Mouse (Mus musculus): Measurements from ENCODE around the gene Prcd.
"Not testable (repeated sequence)": the region's sequence is repeated elsewhere in the genome, so short reads cannot be mapped to it uniquely, and the experiment has no call there.

Gene Prcd

DNA sequence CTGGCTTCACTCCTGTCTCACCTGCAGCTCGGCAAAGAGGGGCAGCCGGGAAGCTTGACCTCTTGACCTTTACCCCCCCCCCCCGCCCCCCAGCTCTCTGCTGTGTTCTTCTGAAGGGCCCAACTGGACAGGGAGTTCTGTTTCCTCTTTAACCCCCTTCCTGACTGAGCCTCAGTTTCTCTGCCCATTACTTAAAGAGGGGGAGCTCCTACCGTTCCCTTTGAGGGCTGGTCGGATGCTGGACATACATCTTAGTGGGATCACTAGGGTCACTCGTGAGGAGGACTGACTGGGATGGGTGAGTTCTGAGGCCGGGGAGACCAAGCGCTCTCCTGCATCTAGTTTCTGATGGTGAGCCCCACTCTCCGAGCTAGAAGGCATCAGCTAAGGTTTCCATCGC is at the start of gene Prcd:
Gene Prcd, plus strand, starts transcription at position 301 of the 400 bp plus-strand sequence.
- no peak for DNase-seq (ENCODE audit: low spot score)

DNA sequence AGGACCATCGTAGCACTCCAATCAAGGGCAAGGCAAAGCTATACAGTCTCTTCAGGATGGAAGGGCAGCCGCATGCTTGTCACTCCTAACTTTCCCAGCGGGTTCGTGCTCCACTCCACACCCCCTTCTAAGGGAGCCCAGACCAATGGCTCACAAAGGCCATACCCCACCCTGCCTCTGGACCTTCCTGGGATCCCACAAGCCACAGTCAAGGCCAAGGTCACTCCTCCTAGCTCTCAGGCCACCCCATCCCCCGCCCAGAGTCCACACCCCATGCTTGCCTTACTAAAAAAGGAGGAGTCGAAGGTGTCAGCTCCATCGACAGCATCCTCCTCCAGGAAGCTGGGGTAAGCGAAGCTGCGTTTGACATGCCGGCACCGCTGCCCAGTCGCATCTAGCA is 49.2 kb upstream of the Prcd start:
- no peak for DNase-seq (ENCODE audit: low spot score)

DNA sequence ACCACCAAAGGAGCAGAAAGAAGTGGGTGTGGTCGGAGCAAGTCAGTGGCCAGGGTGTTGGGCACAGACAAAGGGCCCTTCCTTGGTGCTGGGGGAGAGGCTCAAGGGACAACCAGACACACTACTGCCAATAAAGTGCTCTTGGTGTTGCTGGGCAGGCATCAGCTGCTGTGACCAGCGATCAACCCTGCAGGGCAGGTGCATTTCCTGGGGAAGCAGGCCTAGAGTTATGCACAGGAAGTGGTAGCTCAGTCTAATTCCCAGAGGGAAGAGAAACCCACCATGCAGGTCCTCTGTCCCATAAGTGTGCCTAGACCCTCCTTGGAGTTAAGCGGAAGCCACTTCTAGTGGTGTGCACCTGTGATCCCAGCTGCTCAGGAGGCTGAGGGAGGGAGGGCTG is 45.6 kb upstream of the Prcd start:
- DNase-seq (ENCODE audit: low spot score): no peak

DNA sequence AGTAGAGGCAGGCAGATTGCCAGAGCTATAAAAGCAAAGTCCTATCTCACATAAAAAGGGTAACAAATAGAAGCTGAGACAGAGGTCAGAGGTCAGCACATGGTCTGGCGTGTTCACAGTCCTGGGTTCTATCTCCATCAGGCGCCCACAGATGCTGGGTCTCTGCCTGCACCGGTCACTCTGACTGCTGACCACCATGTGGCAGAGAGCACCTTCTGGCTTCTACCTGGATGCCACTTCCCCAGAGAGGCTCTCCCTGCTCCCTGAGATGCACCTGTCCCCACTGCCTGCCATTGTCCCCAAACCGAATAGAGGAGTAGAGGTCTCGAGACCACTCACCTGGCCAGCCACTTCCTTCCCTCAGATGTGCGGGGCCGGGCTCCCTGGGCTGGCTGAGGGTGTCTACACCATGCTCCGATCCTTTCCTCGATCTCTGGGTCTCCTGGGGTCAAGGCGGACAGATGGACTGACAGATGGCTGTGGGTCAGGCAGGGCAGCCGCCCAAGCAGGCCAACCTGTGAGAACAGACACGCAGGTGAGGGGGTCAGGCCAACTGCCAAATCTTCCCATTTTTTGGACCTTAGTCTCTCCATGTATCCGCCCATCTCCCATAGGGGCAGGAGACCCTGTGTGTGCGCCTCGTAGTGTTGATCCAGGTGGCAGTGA is 43.2 kb upstream of the Prcd start:
- no peak for DNase-seq (ENCODE audit: low spot score)

DNA sequence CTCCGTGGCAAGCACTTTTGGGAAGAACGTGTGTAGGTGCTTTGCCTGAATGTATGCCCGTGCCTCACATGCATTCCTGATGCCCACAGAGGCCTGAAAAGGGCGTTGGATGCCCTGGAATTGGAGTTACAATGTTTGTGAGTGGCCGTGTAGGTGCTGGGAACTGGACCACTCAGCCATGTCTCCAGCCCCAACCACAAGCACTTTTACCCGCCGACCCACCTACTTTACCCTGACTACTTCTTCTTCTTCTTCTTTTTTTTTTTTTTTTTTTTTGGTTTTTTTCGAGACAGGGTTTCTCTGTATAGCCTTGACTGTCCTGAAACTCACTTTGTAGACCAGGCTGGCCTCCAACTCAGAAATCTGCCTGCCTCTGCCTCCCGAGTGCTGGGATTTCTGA is 42.2 kb upstream of the Prcd start:
- DNase-seq (ENCODE audit: low spot score): not testable (repeated sequence)

DNA sequence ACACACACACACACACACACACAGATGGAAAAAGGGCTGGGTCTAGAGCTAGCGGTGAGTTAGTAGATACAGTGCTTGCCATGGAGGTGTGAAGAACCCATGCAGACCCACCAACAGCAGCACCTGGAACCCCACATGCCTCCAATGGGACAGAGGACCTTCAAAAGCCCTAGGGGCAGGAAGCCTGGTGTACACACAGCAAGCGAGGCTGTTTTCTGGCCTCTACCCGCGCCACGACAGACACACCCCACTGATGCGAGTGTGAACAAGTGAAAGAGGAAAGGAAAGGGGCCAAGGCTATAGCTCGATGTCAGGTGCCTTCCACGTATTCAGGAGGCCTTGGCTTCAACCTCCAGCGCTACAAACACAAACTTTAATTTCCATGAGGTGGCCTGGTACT is 41.5 kb upstream of the Prcd start:
- DNase-seq (ENCODE audit: low spot score): no peak

DNA sequence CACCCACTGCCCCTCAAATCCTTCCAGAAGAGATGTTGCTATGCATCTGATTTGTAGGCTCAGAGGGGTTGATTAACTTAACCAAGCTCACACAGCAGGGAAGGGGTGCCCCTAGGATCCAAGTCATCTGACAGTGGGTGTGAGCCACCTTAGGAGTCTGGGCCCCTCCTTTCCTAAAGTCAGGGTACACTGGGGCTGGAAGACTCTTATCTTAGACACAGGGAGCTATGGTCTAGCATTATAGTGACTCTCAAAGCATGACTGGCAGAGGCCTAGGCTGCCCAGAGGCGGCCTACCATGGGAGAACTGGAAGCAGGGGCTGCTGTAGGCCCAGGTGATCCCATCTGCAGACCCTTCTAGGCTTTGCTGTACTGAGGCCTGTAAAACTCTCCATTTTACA is 40.8 kb upstream of the Prcd start:
- no peak for DNase-seq (ENCODE audit: low spot score)

DNA sequence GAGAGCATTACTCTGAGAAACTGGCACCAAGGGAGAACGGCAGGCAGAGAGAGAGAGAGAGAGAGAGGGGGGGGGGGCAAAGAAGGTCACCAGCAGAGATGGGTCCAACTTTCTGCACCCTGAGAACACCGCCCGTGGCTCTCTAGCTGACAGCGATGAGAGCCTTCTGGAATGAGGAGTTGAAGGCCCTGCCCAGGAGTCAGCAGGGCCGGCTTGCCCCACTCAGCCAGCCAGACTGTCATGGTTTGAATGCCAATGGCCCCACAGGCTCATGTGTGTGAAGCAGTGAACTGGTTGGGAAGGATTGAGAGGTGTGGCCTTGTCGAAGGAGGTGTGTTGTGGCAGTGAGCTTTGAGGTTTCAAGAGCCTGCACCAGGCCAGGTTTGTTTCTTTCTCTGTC is 40.1 kb upstream of the Prcd start:
- no peak for DNase-seq (ENCODE audit: low spot score)

DNA sequence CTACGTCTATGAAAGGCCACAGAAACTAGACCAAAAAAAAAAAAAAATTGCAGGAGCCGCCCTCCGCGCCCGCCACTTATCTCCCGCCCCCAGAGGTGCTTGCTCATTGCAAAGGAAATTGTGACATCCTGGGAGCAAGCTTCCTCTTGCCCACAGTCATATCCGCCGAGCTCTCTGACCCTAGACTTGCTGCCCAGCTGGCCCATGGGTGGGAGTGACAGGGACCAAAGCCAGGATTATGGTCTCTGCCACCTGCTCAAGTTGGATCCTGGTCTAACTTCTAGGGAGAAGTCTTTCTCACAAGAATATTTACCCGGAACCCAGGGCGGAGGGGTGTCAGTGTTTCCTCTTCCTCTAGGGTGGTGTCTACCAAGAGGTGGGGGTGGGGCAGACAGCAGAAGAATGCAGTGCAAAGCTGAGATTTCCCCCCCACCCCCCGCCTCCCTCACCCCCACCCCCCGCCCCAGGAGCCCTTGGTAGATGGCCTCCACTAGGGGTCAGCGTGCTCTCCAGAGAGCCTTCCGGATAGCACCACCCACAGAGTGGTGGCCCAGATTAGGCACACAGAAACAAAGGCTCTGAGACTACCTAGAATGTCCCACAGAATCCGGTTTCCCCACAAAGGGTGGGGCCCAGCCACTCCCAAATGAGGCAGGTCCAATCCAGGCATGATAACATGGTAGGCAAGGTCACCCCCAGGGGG is 37.4 kb upstream of the Prcd start:
- DNase-seq (ENCODE audit: low spot score): peak; percentile 64

DNA sequence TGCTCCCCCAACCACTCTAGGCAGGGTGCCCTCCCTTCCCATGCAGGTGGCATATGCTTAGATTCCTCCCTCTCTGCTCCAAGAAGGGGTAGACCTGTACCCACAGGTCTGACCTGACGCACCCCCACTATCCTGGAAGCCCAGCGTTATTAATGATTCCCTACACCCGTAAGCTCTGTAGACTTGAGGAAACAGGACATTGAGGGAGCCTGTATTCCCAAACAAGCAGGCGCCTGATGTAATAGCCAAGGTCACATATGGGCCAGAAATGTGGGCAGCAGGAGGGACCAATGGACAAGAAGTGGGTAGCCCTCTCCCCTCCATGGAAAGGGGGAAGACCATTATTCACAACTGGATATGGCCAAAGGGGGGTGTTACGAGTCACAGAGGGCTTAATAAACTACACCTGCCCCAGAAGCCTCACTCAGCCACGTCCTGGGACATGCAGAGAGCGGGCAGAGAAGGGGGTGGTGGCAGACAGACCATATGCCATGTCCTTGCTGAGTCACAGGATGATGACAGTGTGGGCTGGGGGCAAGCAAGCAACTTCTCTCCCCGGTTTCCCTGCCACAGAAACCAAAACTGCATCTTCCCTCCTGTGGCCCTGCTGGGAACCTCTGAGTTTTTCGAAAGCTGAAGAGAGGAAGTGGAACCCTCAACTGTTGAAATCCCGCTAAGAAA is 36.8 kb upstream of the Prcd start:
- no peak for DNase-seq (ENCODE audit: low spot score)

DNA sequence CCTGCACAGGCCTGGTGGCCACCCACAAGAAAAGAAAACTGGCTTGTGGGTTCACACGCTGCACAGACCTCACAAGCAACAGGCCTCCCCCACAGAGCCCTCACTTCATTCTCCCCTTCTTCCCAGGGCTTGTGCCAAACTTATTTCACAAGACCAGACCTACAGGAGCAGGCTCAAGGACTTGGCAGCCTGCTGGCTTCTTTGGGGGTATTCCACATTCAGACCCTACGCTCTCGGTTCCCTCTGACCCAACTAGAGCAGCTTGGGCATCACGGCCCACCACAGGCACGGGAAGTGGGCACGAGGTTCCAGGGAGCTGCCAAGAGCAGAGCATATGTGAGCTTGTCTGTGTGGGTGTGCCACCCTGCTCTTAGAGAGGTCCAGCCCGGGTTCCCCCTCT is 35.7 kb upstream of the Prcd start:
- no peak for DNase-seq (ENCODE audit: low spot score)

DNA sequence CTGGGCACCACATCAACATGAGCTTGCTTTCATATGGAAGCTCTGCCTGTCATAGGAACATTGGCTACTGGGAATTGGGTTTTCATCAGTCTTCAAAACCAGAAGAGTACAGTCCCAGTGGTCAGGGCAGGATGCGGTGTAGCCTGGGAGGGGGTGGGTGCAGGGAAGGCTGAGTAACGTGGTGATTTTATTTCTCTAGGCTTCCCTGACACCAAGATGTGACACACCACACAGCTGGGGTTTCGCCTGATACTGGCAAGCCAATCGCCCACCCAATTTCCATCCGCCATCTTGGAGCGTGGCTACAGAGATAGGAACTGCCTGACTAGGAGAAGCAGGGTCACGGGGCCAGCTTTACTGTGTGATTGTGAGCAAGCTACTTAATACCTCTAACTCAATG is 34.7 kb upstream of the Prcd start:
- no peak for DNase-seq (ENCODE audit: low spot score)

DNA sequence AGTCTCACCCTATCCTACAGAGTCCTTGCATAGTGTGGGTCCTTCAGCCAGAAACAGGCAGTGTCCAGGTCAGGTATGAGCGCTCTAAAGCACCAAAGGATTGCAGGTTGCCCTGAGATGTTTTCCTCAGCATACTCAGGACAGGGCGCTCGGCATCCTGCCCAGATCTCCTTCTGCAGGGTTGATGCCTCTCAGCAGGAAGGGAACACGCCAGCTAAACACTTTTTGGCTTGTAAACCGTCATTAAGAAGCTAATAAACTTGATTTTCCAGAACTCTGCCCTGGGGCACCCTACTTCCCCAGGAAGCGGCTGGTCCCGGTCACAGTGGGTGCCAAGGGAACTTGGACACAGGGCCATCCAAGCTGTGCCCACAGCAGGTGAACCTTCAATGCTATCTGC is 34.2 kb upstream of the Prcd start:
- DNase-seq (ENCODE audit: low spot score): no peak

DNA sequence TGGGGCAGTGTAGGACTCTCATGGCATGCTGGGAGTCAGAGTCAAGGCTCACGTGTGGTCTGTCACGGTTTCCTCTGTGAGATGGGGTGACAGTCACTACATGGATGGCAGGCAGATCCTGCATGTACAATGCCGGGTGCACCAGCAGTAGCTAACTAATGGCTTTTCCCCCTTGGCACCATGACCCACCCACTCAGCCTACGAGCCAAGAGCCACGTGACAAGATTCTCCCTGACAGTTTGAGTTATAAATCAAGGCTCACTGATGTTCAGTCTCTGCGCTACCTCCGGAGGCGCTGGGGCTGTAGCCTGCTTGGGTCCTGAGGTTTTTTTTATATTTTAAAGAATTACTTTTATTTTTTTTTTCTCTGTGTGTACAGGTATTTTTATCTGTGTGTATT is 33.8 kb upstream of the Prcd start:
- DNase-seq (ENCODE audit: low spot score): no peak

DNA sequence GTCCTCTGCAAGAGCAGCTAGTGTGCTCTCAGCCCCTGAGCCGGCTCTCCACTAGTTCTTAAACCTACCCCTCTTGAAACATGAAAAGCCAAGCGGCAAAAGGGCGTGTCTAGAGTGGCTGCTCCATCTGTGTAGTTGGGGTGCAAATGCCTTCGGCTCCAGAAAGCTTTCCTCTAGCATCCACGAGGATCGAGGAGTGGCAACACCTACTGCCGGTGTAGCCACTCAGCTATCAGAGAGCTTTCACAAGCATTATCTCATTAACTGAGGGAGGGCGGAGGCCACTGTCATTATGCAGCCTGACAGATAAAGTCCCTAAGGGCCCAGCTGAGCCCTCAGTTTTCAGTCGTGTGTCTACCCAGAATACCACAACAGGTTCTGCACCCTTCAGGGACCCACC is 33.3 kb upstream of the Prcd start:
- DNase-seq (ENCODE audit: low spot score): no peak

DNA sequence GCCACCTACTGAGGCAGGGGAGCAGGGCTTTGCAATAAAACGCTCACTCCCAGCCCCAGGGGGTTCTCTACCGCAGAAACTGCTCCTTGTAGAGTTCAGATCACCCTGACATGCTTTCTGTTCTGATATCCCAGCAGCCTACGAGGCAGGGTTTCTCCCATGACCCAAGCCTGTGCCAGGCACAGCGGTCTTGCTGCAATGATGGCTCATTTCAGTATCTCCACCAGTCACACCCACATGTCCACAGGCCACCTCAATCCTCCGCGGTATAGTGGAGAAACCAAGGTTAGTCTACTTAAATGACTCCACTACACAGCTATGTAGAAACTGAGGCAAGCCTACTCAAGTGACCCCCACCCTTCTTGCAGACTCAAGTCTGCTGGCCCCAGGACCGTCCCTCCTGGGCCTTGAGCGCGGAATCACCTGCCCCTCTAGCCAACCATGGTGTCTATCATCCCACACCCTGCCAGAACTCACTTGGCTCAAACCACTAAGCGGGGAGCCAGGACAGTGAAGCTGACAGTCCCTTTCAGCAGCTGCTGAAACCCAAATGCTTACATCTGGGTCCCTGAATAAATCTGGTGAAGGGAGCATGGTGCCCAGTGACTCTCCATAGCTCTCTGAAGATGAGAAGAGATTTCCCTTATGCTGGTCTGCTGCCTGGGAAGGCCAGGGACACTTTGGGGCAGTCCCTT is 32.6 kb upstream of the Prcd start:
- DNase-seq (ENCODE audit: low spot score): no peak

DNA sequence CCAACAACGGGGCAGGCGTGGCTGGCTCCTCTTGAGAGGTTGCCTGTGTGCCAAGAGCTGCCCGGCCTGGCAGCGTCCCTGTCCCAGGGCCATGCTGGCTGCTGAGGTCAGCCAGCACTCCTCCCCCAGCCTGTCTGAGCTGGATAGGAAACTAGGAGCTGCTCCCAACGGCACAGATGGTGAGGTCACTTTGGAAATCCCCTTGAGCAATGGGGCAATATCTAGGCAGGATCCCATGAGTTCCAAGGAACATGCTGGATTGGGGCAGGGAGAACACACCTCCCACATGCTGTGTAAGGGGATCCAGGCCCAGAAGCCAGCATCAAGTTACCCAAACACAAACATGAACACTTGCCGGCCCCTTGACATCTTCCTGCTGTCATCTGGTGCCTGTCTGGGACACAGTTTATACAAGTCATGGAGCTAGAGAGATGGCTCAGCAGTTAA is 32.1 kb upstream of the Prcd start:
- DNase-seq (ENCODE audit: low spot score): no peak

DNA sequence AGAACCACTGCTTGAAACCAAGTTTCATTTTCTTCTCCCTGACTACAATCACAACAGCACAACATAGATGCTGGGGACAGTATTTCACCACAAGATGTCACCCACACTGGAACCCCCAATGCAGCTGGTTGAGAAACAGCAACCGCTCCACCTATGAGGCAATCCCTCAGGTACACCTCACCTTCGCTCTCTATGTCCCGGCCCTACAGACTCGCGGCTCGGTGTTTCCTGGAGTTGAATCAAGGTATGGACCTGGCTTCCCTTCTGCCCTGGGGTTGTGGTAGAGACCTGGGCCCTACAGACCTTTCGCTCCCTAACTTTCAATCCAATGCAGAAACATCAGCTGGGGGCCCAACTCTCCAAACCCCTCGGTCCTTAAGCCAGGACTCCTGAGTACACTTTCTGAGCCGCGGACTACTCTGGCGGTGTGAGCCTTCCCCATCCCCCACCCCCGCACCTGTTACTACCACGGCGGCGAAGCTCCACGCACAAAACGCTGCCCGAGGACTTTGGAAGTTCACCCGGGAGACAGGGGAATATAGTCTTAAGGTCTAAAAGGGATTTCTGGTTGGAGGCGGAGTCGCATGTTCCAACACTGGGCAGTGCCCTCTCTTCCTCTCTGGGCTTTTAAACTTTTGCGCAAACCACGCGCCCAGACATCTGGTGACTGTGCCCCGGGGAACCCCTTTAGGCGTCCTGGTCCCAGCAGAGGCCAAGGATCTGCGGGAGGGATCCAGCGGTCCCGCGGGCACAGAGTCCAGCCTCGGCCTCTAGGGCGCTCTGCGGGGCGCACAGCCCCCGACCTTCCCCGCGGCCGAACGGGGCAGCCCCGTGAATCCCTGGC is 29.8 kb upstream of the Prcd start:
- no peak for DNase-seq (ENCODE audit: low spot score)

DNA sequence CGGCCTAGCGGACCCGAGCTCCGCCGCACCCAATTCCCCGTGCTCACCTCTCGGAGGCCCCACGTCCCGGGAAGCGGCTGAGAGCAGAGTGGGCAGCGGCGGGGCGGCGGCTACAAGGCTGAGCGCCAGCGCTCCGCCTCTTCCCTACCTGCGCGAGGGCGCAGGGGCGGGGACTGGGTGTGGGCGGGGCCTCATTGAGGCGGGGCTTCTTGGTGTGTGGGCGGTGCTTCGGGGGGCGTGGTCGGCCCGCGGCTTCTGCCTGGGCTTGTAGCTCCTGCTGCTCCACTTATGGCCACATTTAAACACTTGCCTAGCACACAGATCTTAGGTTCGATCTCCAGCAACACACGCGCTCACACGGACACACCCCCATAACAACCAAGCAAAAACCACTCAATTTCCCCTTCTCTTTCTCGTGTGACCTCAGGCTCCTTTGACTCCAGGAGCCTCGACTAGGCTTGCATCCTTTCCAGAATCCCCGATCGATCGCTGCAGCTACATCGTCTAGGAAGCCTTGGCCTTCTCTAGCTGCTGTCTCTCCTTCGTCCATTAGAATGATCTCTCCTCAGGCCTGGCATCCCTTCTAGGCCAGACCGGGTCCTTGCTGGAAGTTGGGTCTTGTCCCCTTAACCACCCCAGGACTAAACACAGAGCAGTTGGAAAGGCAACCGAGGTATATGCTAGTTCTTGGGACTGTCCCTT is 29.1 kb upstream of the Prcd start:
- peak; percentile 92 for DNase-seq (ENCODE audit: low spot score)

DNA sequence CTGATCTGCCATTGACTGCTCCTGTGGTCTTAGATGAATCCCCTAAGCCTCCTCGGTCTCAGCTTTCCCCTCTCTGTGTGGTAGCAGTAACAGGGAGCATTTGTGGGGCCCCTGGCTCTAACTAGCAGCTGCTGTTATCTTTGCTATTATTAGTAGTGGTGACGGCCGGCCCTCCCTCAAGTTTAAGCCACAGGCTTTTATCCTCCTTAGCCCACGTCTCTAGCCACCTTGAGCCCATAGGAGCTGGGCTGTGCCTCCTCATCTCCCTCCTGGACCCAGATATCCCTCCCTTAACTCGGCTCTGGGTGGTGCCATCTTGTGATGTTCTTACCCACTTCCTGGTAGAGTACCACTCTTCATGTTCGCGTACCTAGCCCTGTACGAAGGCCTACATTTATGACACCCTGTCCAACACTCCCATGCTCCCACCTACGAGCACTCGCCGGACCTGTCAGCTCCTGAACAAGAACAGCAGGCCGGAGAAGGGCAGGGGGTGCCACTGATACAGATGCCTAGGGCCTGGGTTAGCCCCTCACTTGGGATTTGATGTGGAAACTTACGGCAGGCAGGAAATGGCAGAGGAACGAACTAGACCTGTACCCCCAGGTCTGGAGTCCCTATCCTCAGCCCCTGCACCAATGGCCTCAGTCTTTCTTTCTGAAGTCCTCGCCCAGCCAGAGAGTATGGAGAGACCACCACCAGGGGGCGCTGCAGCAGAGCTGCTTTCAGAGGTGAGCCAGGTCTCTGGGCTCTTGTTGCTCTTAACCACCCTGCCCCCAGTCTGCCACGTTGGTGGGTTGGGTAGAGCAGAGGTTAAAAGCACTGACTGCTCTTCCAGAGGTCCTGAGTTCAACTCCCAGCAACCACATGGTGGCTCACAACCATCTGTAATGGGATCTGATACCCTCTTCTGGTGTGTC is 28.0 kb upstream of the Prcd start:
- DNase-seq (ENCODE audit: low spot score): peak; percentile 61
